Mouse (Mus musculus) cerebellum, adult 2 months (tissue): ENCODE results near the gene Runx3. TPM values are rescaled to one million over a fixed set of nuclear protein-coding genes. Genes with fewer than 3 reads are reported as not detected.

Source experiments
- DNase-seq, 2 experiments: peaks; one replicate each; pipeline ENCODE4 v3.0.0; 2021
- H3K27ac ChIP-seq: fragments of 200-500 bp; 2 replicates; pipeline ENCODE4 v1.5.1; 2012; ENCODE audit warnings: low read length, control low read depth, inconsistent platforms; ENCODE audit not compliant: insufficient read depth
- H3K27me3 ChIP-seq: fragments of 200-500 bp; 2 replicates; pipeline ENCODE4 v1.6.1; 2012; ENCODE audit warnings: inconsistent platforms, mild to moderate bottlenecking, low read length, moderate library complexity; ENCODE audit not compliant: control insufficient read depth, insufficient read depth
- H3K4me1 ChIP-seq: fragments of 200-500 bp; 2 replicates; pipeline ENCODE4 v1.6.1; 2011; ENCODE audit warnings: low read length; ENCODE audit not compliant: control insufficient read depth, insufficient read depth
- H3K4me3 ChIP-seq: fragments of 200-500 bp; replicated peaks from 2 replicates; pipeline ENCODE3; 2011; ENCODE audit warnings: mild to moderate bottlenecking, low read depth, low read length, control low read depth; ENCODE audit not compliant: insufficient read depth
- CTCF ChIP-seq: fragments of 200-500 bp; IDR thresholded peaks from 2 replicates; pipeline ENCODE4 v1.5.1; 2011; ENCODE audit warnings: low read depth, mild to moderate bottlenecking, control low read depth, low read length, moderate library complexity, borderline replicate concordance; ENCODE audit not compliant: insufficient read depth
- POLR2A ChIP-seq: fragments of 200-500 bp; IDR thresholded peaks from 2 replicates; pipeline ENCODE4 v1.6.1; 2011; ENCODE audit warnings: low read length, control low read depth, borderline replicate concordance; ENCODE audit not compliant: insufficient read depth
- WGBS: fragments of 180-500 bp; shearing (Covaris S2); methylation state at CpG from one replicate; pipeline ENCODE4 v1.1.7; 2018; 5-methylcytosine and 5-hydroxymethylcytosine counted together
- polyA plus RNA-seq: library from polyadenylated mRNA; depleted of rRNA; stranded (reverse); fragments of >200 nt; gene quantifications from 2 replicates; pipeline ENCODE4 v1.2.3, GENCODE M21; 2012

Runx3 gene
- polyA plus RNA-seq, 1 experiment: not detected

- H3K4me1 ChIP-seq: no peaks in the 10 kb centered on the region
- no peak overlapping the region for H3K4me3 ChIP-seq
- no peak overlapping the region for H3K27ac ChIP-seq
- DNase-seq: peak in 1 of 2 experiments; percentile 47
- peaks cover 40% of the 10 kb centered on the region; the same call in 1 of the 2 replicates for H3K27me3 ChIP-seq
- TF ChIP-seq POLR2A (no peak), CTCF (no peak)
- WGBS: 3% methylated on average over 39 of the region's 39 CpGs
These were observed 33.0 kb downstream of the Runx3 start for GRCm38 (mm10) chr4:135153260-135154088.

- no peak for TF ChIP-seq POLR2A
- TF ChIP-seq CTCF: no peak
These were observed 33.9 kb downstream of the Runx3 start for GRCm38 (mm10) chr4:135154089-135154949.

GRCm38 (mm10) chr4:135155106-135155800 is 34.8 kb downstream of the Runx3 start:
- TF ChIP-seq POLR2A: no peak
- TF ChIP-seq CTCF: no peak
- DNase-seq: peak in 1 of 2 experiments; percentile 22
- H3K4me3 ChIP-seq: no peak overlapping the region
- H3K4me1 ChIP-seq: no peaks in the 10 kb centered on the region
- WGBS: 6% methylated on average over 31 of the region's 31 CpGs
- no peak overlapping the region for H3K27ac ChIP-seq
- H3K27me3 ChIP-seq: peaks cover 38% of the 10 kb centered on the region; the same call in 1 of the 2 replicates

More at GRCm38 (mm10) chr4:135154089-135154949, 33.9 kb downstream of the Runx3 start:
- Histone ChIP-seq H3K4me1 (no peaks in the 10 kb centered on the region), H3K27ac (no peak overlapping the region), H3K4me3 (no peak overlapping the region), H3K27me3 (peaks cover 40% of the 10 kb centered on the region; the same call in 1 of the 2 replicates)
- WGBS: 4% methylated on average over 21 of the region's 21 CpGs
- DNase-seq: peak in 1 of 2 experiments; percentile 28

- peaks cover 35% of the 10 kb centered on the region; the same call in 1 of the 2 replicates for H3K27me3 ChIP-seq
- no peaks in the 10 kb centered on the region for H3K4me1 ChIP-seq
- 10% methylated on average over 15 of the region's 15 CpGs for WGBS
- no peak overlapping the region for H3K27ac ChIP-seq
- TF ChIP-seq CTCF: no peak
- no peak for TF ChIP-seq POLR2A
- no peak for DNase-seq
- H3K4me3 ChIP-seq: no peak overlapping the region
These were observed 35.5 kb downstream of the Runx3 start for GRCm38 (mm10) chr4:135155805-135156469.

GRCm38 (mm10) chr4:135156531-135156930 is 36.1 kb downstream of the Runx3 start:
- WGBS: 10% methylated on average over 6 of the region's 6 CpGs
- H3K4me3 ChIP-seq: no peak overlapping the region
- peaks cover 31% of the 10 kb centered on the region; the same call in 1 of the 2 replicates for H3K27me3 ChIP-seq
- no peak for TF ChIP-seq POLR2A
- no peak for TF ChIP-seq CTCF
- no peaks in the 10 kb centered on the region for H3K4me1 ChIP-seq
- DNase-seq: no peak
- no peak overlapping the region for H3K27ac ChIP-seq

- no peak for DNase-seq
- no peaks in the 10 kb centered on the region for H3K4me1 ChIP-seq
- no peak overlapping the region for H3K27ac ChIP-seq
- 12% methylated on average over 6 of the region's 6 CpGs for WGBS
- TF ChIP-seq POLR2A (no peak), CTCF (no peak)
- peaks cover 25% of the 10 kb centered on the region; the same call in 1 of the 2 replicates for H3K27me3 ChIP-seq
- H3K4me3 ChIP-seq: no peak overlapping the region
These were observed 36.9 kb downstream of the Runx3 start for GRCm38 (mm10) chr4:135157329-135157728.
